Mouse (Mus musculus): ENCODE measurements around the gene Mettl21c. TPM values are rescaled to one million over a fixed set of nuclear protein-coding genes. Genes with fewer than 3 reads are reported as not detected.

Mettl21c gene
- polyA plus RNA-seq, 1 experiment = not detected

GRCm38 (mm10) chr1:43966756-43967155 is 53.1 kb downstream of the Mettl21c start:
- 77% methylated on average over 4 of the region's 4 CpGs for WGBS
- Histone ChIP-seq H3K4me1 (ENCODE audit: control insufficient read depth, insufficient read depth, low read length) (no peaks in the 10 kb centered on the region), H3K4me3 (replicated peaks; ENCODE audit: control insufficient read depth, low read depth, low read length) (no peak overlapping the region), H3K27ac (ENCODE audit: control insufficient read depth, insufficient read depth, low read depth, low read length, poor library complexity) (no peak overlapping the region)
- no peak for TF ChIP-seq CTCF (IDR thresholded peaks at IDR 0.05; ENCODE audit: control insufficient read depth, insufficient read depth, low read length)
- TF ChIP-seq POLR2A (IDR thresholded peaks at IDR 0.05; ENCODE audit: borderline replicate concordance, control insufficient read depth, low read depth, low read length) = no peak

- Histone ChIP-seq H3K27ac (ENCODE audit: control insufficient read depth, insufficient read depth, low read depth, low read length, poor library complexity) (no peak overlapping the region), H3K4me3 (replicated peaks; ENCODE audit: control insufficient read depth, low read depth, low read length) (no peak overlapping the region), H3K4me1 (ENCODE audit: control insufficient read depth, insufficient read depth, low read length) (no peaks in the 10 kb centered on the region)
- TF ChIP-seq POLR2A (IDR thresholded peaks at IDR 0.05; ENCODE audit: borderline replicate concordance, control insufficient read depth, low read depth, low read length) = no peak
- no peak for TF ChIP-seq CTCF (IDR thresholded peaks at IDR 0.05; ENCODE audit: control insufficient read depth, insufficient read depth, low read length)
- 90% methylated on average over 4 of the region's 4 CpGs for WGBS
These were observed 55.5 kb downstream of the Mettl21c start for GRCm38 (mm10) chr1:43964381-43964780.

Other genes with a start within 250 kb of the Mettl21c start
- gene Uxs1, start 192.2 kb downstream of the Mettl21c start, polyA plus RNA-seq (2011; ENCODE audit: insufficient read depth, insufficient read length, low replicate concordance, missing spikeins) = 6.3 and 7.8 TPM in 2 replicates
- 12.6 and 22.4 TPM in 2 replicates for gene Tpp2, start 86.4 kb downstream of the Mettl21c start, polyA plus RNA-seq (2011; ENCODE audit: insufficient read depth, insufficient read length, low replicate concordance, missing spikeins)
- gene Gm8251, start 41.9 kb upstream of the Mettl21c start, polyA plus RNA-seq (2011; ENCODE audit: insufficient read depth, insufficient read length, low replicate concordance, missing spikeins) = 0.43 and 0.92 TPM in 2 replicates
- gene Tex30, start 82.4 kb upstream of the Mettl21c start, polyA plus RNA-seq (2011; ENCODE audit: insufficient read depth, insufficient read length, low replicate concordance, missing spikeins) = 5.6 and 39.5 TPM in 2 replicates
- 2.5 and 5.6 TPM in 2 replicates for gene Kdelc1, start 98.8 kb upstream of the Mettl21c start, polyA plus RNA-seq (2011; ENCODE audit: insufficient read depth, insufficient read length, low replicate concordance, missing spikeins)
- gene Bivm, start 98.9 kb upstream of the Mettl21c start, polyA plus RNA-seq (2011; ENCODE audit: insufficient read depth, insufficient read length, low replicate concordance, missing spikeins) = 0.81 and 2.1 TPM in 2 replicates
- gene Ercc5, start 127.7 kb upstream of the Mettl21c start, polyA plus RNA-seq (2011; ENCODE audit: insufficient read depth, insufficient read length, low replicate concordance, missing spikeins) = 7.1 and 7.3 TPM in 2 replicates
- not detected in 2 replicates for gene Mettl21e, start 198.9 kb upstream of the Mettl21c start, polyA plus RNA-seq (2011; ENCODE audit: insufficient read depth, insufficient read length, low replicate concordance, missing spikeins)